Mouse (Mus musculus): ENCODE results near the gene Tbk1. TPM values are rescaled to one million over a fixed set of nuclear protein-coding genes. Genes with fewer than 3 reads are reported as not detected.
A peak's percentile ranks its signal among the peaks of the same experiment; 100 is the strongest.

The Tbk1 gene
- total RNA-seq, 4 experiments from 2014 or later = 44.4 to 55.7 (median 48.4) TPM

DNA sequence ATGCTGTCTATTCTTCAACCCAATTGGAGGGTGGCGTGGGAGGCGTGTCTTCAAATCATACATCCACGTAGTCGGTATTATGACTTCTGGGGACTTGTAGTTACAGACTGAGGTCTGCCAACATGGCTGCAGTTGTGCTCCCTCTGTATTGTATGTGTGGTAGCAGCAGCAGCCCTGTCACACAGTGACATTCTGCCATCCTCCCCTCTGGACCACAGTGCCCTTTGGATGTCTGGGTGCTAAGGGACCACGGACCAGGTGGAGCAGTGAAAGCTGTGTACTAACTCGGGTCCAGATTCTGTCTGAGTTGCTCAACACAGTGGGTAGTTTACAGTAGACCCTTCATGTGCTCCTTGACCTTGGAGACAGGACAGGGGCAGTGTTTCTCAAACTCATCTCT is 43.0 kb downstream of the Tbk1 start:
- no peak for DNase-seq (ENCODE audit: low spot score in 2 of 2)

DNA sequence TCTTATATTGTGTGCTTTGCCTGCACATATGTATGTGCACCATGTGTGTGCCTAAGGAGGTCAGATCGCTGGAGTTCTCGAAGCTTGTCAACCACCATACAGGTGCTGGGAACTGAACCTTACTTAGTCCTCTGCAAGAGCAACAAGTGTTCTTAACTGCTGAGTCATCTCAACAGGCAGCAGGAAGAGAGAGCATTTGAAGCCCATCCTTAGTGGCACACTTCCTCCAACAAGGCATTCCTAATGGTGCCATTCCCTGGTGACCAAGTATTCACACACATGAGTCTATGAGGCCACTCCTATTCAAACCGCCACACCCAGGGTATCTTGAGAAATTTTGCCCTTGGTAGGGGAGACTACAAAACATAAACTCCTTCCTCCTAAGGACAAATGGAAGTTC is 44.4 kb downstream of the Tbk1 start:
- no peak for DNase-seq (ENCODE audit: low spot score in 2 of 2)

DNA sequence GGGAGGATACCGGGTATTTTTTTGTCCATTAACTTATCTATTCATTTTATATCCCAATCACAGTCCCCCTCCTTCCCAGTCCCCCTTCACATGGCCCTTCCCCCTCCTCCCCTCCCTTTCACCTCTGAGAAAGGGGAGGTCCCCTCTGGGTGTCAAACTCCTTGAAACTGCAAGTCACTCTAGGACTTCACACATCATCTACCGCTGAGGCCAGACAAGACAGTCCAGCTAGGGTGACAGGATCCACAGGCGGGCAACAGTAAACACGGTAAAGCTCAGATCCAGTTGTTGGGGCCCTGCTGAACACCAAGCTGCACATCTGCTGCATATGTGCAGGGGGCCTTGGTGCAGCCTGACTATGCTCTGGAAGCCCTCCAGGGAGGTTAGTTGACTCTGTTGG is 51.6 kb downstream of the Tbk1 start:
- no peak for DNase-seq (ENCODE audit: low spot score in 2 of 2)

DNA sequence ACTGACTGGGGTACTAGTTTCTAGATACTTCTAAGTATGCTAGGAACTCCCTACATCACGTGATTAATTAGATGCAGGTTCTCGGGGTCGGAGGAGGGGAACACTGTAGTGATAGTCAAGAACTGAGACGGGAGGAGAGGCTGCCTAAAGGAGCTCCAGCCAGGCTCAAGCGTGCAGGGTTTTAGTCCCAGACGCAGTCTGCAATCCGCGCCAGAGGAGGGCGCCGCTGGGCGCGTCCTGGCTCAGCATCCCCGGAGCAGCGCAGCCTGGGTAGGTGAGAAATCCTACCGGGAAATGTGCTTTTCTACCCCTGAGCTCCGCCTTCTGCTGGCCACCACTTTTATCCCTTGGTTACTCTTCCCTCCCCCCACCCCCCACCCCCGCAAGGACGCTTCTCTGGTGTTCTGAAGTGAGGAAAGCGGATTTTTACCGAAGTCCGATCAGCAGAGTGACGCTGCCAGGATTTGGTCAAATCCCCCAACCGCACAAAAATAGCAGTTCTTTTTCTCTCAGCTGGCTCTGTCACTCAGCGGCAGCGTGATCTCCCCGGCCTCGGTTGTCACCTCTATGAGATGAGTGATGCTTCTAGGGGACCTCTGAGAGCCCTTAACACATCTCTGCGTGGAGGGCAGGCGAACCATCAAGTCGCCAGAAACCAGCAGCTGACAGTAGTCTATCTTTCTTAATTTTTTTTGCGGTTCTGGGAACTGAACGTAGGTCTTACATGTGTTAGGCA is 53.3 kb downstream of the Tbk1 start:
- peak; percentile 51 to 54 for DNase-seq (ENCODE audit: low spot score in 2 of 2)

DNA sequence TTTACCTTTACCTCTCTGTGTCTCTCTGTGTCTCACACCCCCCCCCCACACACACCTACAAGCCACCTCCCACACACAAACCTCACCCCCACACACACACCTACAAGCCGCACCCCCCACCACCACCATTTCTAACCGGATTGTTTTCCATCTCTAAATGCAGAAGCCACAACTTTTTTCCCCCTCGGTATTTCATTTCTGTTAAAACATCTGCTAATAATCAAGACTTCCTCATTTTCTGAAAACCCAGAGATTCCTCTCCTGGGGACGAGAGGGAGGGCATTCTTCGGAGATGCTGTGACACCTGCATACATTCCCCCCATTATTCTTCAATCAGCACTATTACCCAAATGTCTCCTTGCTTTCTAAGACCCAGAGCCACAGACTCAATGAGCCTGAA is 55.0 kb downstream of the Tbk1 start:
- DNase-seq (ENCODE audit: low spot score in 2 of 2) = no peak

DNA sequence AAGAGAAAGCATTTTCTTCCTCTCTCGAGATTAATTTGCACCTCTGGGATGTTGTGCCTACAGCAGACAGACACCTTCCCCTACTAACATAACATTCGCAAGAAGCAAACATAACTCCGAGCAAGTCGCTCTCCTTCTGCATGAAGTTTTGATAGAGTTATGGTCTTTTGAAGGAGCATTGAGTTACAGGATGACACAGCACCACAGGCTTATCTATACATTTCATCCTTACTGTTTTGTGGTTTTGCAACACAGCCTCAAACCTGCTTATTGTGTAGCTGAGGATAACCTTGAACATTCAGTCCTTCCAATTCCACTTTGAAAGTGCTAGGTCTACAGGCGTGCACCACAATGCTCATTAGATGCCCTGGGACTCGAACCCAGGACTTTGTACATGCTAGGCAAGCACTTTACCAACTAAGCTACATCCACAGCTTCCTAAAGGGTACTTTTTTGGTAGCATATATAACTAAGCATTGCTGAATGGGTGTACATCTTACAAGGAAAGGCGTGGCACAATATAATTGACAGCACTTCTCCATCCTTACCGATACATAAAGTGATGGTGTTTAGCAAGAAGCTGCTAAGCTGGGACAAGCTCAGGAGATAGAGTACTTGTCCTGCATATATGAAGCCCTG is 56.1 kb downstream of the Tbk1 start:
- DNase-seq (ENCODE audit: low spot score in 2 of 2) = no peak

DNA sequence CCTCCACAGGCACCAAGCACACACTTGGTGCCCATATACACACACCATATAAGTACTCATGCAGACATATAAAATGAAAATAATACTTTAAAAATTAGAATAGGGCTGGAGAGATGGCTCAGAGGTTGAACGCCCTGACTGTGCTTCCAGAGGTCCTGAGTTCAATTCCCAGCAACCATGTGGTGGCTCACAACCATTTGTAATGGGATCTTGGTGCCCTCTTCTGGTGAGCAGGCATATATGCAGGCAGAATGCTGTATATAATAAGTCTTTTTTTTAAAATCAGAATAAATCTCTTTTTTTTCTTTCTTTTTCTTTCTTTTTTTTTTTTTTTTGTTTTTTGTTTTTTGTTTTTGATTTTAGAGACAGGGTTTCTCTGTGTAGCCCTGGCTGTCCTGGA is 57.3 kb downstream of the Tbk1 start:
- no peak for DNase-seq (ENCODE audit: low spot score in 2 of 2)

DNA sequence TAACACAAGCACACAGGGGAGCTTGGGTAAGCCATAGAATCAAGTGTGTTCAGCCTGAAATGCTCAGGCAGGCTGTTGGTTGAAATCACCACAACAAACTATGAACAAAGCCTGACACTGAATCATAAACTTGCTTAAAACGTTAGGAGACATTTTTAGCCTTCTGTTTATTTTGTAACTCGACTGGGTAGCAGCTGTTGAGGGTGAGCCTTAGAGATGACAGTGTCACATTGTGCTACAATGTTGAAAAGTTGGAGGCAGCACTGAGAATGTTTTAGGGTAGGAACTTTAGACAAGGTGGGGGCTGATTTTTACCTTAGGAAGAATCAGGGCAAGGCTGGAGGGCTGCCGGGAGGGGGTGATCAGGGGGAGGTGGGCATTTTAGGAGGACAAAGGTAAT is 58.1 kb downstream of the Tbk1 start:
- DNase-seq (ENCODE audit: low spot score in 2 of 2) = no peak

DNA sequence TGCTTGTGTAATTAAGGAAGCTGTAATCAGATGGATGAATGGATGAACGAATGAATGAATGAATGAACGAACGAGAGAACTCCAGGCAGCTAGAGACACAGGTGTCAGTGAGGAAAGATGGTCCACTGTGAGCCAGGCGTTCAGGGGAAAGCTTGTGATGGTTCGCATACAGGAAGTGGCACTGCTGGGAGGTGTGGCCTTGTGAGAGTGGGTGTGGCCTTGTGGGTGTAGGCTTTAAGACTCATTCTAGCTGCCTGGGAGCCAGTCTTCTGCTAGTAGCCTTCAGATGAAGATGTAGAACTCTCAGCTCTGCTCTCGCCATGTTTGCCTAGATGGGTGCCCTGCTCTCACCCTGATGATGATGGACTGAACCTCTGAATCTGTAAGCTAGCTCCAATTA is 59.5 kb downstream of the Tbk1 start:
- no peak for DNase-seq (ENCODE audit: low spot score in 2 of 2)

DNA sequence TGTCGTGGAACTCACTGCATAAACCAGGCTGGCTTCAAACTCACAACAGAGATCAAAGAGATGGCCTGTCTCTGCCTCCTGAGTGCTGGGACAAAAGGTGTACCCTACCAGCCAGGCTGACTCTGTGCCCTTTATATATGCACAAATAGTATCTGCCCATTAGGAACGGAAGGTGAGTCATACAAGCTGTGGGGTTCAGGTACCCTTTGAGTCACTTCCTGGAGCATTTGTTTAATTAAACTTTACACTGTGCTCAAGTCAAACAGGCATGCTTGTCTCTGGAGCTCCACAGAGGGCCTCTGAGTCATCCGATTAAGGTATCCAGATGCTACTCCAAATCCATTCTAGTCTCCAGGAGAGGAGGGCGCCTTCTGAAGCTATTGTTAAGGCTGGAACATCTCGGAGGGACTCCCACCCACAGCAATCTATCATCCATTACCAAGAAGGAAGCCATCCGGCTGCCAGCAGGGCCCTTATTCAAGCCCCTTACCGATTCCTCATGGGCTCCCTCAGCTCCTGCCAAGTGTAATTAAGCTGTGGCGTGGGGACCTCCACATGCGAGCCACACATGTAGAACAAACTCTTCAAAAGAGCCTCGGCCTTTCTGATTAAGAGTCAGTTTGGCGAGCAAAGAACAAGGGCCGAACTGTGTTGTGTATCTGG is 65.5 kb downstream of the Tbk1 start:
- DNase-seq (ENCODE audit: low spot score in 2 of 2) = no peak

DNA sequence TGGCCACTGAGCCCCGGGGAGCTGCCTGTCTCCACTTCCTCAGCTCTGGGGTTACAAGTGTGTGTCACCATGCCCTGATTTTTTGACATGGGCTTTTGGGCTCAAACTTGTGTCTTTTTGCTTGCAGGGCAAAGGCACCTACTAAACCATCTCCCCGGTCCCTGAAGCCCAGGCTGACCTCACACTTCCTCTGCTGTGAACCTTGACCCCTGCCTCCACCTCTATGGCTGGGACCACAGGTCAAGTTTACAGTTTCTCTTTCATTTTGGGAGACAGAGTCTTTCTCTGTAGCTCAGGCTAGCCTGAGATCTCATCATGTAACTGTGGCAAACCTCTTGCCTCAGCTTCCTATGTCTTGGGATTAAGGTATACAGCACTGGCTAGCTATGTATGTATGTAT is 66.9 kb downstream of the Tbk1 start:
- no peak for DNase-seq (ENCODE audit: low spot score in 2 of 2)

DNA sequence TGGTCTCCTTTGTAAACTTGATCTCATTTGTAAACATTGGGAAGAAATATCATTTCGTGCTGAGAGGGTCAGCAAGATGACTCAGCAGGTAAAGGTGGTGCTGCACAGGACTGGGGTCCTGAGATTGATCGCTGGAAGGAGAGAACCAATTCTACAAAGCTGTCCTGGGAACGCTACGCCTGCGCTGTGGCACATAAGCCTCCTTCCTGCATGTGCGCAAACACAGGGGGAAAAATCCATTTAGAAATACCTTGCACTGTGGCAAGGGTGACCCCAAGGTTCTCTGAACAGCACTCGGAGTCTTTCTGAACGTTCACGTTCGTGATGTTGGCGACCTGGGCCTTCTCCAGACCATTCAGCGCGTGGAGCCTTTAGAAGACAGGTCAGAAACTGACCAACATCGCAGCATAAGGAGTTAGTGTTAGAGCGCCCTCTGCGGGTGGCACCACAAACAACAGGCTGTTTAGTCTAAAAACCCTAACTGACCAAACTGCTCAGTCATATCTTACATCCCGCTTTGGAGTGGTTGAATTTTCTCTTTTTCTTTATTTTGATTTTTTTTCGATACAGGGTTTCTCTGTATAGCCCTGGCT is 70.5 kb downstream of the Tbk1 start:
- peak in 1 of 2 experiments; percentile 85 for DNase-seq (ENCODE audit: low spot score in 2 of 2)

DNA sequence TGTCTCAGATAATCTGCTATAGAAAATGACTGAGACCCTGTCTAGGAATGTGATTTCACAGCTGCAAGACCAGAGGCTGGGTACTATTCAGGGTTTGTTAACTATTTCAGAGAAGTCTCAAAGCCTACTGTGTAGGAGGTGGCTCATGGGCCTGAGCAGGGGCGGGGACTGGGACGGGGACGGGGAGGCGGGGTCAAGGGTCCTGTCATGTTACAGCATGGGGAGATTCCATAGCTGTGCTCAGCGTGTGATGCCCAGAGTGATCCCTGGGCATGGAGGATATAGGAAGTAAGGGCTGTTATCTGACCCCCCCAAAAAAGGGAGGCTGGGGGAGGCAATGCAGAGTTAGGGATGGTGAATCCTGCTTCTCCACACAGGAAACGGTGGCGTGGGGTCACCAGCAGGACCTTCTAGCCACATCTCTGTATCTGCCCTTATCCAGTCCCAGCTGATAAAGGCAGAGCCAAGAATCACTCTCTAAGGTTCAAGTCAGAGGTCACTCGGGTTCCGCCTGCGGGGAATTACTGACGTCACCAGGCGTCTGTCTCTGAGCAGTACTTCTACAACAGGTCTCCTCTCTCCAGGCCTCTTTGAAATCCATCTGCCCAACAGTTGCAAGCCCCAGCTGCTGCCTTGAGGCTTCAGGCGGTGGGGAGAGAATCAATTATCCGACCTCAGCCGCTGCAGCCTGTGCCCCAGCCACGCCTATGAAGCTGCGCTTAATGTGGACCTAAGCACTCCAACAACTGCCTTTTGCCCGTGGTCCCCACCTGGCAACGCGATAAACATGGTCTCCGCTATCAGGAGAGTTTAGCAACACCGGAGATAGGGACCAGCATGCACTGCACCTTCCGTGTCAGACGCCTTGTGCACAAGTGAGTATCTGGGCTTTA is 76.6 kb downstream of the Tbk1 start:
- DNase-seq (ENCODE audit: low spot score in 2 of 2) = no peak

DNA sequence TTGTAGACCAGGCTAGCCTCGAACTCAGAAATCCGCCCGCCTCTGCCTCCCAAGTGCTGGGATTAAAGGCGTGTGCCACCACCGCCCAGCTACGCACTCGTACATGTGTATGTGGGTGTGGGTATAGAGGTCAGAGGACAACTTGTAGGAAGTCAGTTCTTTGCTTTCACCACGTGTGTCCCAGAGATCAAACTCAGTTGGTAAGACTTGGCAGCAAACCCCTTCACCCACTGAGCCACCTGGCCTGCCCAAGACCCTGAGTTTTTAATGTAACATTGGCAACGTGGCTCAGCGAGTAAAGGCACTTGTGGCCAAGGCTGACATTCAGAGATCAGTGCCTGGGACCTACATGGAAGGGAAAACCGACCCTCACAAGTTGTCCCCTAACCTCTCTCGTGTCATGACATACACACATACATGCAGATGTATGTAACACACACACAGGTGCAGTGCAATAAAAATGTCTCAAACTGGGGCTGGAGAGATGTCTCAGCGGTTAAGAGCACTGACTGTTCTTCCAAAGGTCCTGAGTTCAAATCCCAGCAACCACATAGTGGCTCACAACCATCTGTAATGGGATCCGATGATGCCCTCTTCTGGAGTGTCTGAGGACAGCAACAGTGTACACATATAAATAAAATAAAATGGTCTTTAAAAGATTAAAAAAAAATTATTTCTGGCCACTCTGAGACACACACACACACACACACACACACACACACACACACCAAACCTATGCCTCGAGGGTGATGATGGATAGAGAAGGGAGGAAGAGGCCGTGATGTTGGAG is 78.6 kb downstream of the Tbk1 start:
- DNase-seq (ENCODE audit: low spot score in 2 of 2) = no peak

DNA sequence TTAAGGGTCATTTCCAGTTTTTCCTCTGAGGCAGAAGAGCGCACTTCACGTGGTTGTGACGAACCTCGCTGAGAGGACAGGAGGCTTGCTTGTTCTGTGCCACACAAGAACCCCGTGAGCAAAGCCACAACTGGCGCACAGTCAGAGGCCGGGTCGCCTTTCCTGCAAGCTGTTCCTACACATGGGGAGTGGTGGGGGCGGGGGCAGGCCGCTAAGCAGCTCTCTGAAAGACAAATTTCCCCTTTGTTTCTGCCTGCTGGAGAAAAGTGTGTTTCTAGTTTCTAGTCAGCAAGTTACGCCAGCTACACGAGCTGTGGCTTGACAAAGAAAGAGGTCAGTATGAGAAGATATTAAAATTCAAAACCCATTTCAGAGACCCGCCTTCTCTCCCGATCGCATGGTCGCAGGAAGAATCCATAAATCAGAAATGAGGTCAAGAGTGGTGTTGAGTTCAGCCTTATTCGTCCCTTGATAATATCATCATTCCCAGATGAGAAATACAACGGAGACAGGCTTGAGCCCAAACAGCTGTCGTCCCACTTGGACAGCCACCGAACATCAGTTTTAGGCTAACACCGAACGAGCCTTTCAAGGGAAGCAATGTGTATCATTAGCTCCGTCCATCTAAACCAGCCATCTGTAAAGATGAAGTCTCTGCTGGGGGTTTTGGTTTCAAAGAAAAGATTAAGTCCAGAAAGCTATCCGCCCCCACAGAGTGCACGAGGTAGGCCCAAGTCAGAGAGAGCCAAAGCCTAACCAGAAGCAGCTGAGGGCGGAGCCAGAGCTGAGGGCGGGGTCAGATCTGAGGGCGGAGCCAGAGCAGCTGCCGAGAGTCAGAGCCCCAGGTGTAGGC is 79.6 kb downstream of the Tbk1 start:
- peak in 1 of 2 experiments; percentile 38 for DNase-seq (ENCODE audit: low spot score in 2 of 2)

DNA sequence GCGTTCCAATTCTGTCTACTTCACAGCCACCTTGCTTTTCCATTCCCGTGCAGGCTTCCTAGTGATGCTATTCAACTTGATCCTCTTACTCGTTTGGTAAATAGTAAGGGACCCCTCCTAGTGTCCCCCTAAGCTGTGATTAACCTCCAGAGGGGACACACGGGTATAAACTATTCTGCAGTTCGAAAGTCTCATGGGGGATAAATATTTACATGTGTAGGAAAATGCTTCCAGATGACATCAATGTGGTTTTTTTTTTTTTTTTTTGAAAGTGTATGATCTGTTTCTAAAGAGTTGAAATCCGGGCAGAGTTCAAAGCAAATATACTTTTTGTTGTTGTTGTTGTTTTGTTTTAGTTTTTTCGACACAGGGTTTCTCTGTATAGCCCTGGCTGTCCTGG is 80.7 kb downstream of the Tbk1 start:
- DNase-seq (ENCODE audit: low spot score in 2 of 2) = no peak

DNA sequence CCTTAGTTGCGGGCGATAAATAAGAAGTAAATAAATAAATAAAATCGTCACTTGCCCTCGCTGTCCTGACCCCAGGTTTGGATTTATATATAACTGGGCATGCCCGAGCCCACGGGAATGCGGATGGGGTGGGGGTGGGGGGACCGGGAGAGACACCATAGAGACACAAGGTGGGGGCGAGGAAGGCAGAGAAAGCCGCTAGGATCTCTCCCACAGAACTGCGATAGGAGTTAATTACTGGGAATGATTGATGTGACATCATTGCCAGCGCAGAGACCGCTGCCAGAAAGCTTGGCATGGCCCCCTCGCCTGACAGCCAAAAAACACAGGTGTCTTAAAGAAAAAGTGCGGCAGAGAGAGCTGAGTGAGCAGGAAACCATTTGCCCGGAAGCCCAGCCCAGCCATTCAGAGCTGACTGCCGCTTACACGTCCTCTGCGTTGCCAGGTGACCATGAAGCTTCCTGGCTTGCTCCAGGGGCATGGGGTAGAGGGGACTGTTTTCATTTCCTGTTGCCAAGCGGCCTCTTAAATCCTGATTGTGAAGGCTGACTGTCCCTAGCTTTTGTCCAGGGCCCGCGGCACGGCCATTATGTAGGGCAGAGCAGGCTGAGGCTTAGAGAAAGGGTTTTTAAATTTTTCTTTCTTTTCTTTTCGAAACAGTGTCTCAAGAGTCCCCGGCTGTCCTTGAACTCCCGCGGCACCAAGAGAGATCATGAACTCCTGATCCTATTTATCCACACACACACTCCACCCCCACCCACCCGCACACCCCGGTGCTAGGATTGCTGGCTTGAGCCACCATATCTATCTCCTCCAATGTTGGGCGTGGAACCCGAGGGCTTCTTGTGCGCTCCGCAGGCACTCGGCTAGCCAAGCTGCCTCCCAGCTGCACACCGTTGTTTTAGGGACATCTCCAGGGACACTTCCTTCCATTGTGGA is 81.3 kb downstream of the Tbk1 start:
- DNase-seq (ENCODE audit: low spot score in 2 of 2) = peak; percentile 46 to 73

DNA sequence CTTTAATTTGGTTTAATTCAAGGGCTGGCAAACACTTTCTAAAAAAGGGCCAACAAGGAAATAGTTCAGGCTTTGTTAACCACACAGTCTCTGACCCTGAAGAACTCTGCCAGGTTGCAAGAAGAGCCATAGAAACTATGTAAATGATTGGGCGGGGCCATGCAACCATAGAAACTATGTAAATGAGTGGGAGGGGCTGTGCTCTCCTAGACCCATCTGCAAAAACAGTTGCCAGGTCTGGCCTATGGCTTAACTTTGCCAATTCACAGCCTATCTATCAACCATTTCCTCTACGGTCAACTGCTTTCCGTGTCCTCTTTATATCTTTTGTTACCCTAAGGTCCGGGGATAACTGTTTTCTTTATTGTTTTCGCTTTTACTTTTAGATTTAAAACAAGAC is 85.4 kb downstream of the Tbk1 start:
- DNase-seq (ENCODE audit: low spot score in 2 of 2) = no peak
